Mouse (Mus musculus): ENCODE data around the gene Dyrk3.

DNA sequence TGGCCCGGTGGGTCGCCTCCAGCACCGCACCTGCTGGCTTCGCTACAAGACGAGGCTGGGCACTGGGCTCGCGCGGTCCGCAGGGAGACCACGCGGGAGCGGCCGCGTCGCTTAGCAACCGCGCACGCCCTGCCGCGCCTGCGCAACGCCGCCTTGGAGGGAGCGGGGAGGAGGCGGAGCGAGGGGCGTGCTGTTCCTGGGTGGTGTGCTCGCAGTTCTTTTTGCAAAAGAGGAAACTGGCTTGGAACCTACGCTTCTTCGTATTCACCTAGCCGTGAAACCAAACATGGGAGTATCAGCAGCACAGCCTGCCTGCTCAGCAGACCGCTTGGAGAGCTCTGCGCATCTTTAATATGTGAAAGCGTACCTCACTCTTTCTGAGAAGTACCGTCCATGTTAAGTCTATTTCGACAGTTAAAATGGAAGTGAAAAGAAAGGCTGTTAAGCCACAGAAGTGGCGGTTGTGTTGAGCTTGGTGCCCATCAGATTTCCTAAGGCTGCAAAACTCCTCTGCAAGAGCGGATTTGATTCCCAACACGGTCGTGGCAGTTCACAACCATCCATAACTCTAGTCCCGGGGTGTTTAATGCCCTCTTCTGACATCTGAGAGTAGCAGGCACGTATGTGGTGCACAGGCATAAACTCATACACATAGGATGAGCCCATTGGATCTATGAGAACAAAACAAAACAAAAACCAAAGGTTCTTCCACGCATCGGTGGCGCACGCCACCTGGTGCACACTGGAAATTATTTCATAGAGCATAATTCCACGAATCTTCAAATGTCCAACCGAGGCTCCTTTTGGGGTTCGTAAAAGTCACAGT lies at the start of gene Dyrk3:
- peak; percentile 69 for TF ChIP-seq POLR2A (IDR thresholded peaks at IDR 0.05; ENCODE audit: low read depth, low read length)
- peak; percentile 22; the same call in 1 of the 2 replicates for TF ChIP-seq CTCF (IDR thresholded peaks at IDR 0.05; ENCODE audit: extremely low read depth, insufficient read depth, insufficient read length, insufficient replicate concordance)

Data from spleen, adult 2 months (tissue).